Mouse (Mus musculus) MEL (cell line): ENCODE results near the gene Mymx.
"Not testable (repeated sequence)": the region's sequence is repeated elsewhere in the genome, so short reads cannot be mapped to it uniquely, and the experiment has no call there.

Experiments used
- CTCF ChIP-seq, 3 experiments: IDR thresholded peaks in 2 of 3; conservative IDR thresholded peaks in 1 of 3; 2 replicates each; pipeline ENCODE4 v1.5.1; 2011 to 2012; ENCODE audit warnings: low read length in 3 of 3, low read depth in 2 of 3, mild to moderate bottlenecking in 2 of 3, improper control_type of control experiment in 1 of 3, inconsistent platforms in 1 of 3, mixed read lengths in 1 of 3, moderate library complexity in 1 of 3; ENCODE audit not compliant: control insufficient read depth in 1 of 3, insufficient read depth in 1 of 3, poor library complexity in 1 of 3, severe bottlenecking in 1 of 3
- E2F4 ChIP-seq: IDR thresholded peaks from 2 replicates; pipeline ENCODE4 v1.6.1; 2011; ENCODE audit warnings: low read depth, low read length, improper control_type of control experiment, borderline replicate concordance
- EP300 ChIP-seq, 2 experiments: IDR thresholded peaks; 2 replicates each; pipeline ENCODE4 v1.6.1; 2011; ENCODE audit warnings: improper control_type of control experiment in 2 of 2, low read length in 2 of 2, low read depth in 1 of 2, mild to moderate bottlenecking in 1 of 2
- HCFC1 ChIP-seq: IDR thresholded peaks from 2 replicates; pipeline ENCODE4 v1.6.1; 2012; ENCODE audit warnings: low read depth, mild to moderate bottlenecking, inconsistent platforms, low read length, improper control_type of control experiment, moderate library complexity
- MYC ChIP-seq: IDR thresholded peaks from 2 replicates; pipeline ENCODE4 v1.6.1; 2011; ENCODE audit warnings: low read depth, mild to moderate bottlenecking, low read length, improper control_type of control experiment, moderate library complexity
- POLR2A ChIP-seq, 2 experiments: IDR thresholded peaks; 2 replicates each; pipeline ENCODE4 v1.6.1; 2011 to 2012; ENCODE audit warnings: low read length in 2 of 2, mild to moderate bottlenecking in 2 of 2, control low read depth in 1 of 2, improper control_type of control experiment in 1 of 2, low read depth in 1 of 2, moderate library complexity in 1 of 2; ENCODE audit not compliant: control insufficient read depth in 1 of 2, insufficient read depth in 1 of 2, poor library complexity in 1 of 2
- RAD21 ChIP-seq: IDR thresholded peaks from 2 replicates; pipeline ENCODE4 v1.6.1; 2011; ENCODE audit warnings: mild to moderate bottlenecking, low read depth, low read length, improper control_type of control experiment
- RCOR1 ChIP-seq: IDR thresholded peaks from 2 replicates; pipeline ENCODE4 v1.6.1; 2012; ENCODE audit warnings: low read depth, mild to moderate bottlenecking, inconsistent platforms, low read length, improper control_type of control experiment
- TCF12 ChIP-seq: IDR thresholded peaks from 2 replicates; pipeline ENCODE4 v1.6.1; 2014; ENCODE audit warnings: low read depth, mild to moderate bottlenecking, inconsistent platforms, low read length, improper control_type of control experiment, moderate library complexity

DNA sequence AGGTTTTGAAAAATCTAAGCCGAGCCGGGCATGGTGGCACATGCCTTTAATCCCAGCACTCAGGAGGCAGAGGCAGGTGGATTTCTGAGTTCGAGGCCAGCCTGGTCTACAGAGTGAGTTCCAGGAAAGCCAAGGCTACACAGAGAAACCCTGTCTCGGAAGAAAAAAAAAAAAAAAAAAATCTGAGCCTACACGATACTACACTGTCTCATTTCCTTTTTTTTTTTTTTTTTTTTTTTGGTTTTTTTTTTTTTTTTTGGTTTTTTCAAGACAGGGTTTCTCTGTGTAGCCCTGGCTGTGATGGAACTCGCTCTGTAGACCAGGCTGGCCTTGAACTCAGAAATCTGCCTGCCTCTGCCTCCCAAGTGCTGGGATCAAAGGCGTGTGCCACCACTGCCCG is 21.5 kb upstream of the Mymx start:
- not testable (repeated sequence) for TF ChIP-seq POLR2A (IDR thresholded peaks at IDR 0.05; ENCODE audit: control insufficient read depth in 1 of 2, insufficient read depth in 1 of 2, low read depth in 1 of 2, low read length in 2 of 2, poor library complexity in 1 of 2); CTCF (IDR thresholded peaks at IDR 0.05 in 2 of 3, conservative IDR thresholded peaks at IDR 0.05 in 1 of 3; ENCODE audit: control insufficient read depth in 1 of 3, insufficient read depth in 1 of 3, low read depth in 2 of 3, low read length in 3 of 3, poor library complexity in 1 of 3, severe bottlenecking in 1 of 3); E2F4; EP300 (IDR thresholded peaks at IDR 0.05; ENCODE audit: low read depth in 1 of 2, low read length in 2 of 2); HCFC1; RAD21; MYC; RCOR1; TCF12
